Mouse (Mus musculus): ENCODE data around the gene Thnsl2.

DNA sequence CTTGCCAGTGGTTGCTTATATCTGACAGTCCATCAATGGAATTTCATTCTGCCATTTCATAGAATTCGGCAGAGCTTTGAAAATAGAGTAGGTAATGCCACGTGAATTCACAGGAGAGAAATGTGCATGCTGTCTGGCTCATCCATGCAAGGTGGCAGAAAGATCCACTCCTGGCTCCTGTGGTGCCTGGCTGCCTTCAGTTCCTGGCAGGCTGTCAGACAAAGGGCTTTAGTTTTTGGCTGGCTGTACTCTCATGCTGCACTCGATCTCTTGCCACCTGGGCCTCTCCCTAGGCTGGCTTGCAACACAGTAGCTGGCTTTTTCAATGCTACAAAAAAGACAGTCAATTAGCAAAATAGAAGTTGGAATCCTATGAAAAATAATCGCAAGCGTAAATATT is 49.5 kb downstream of the Thnsl2 start:
- TF ChIP-seq CTCF (IDR thresholded peaks at IDR 0.05; ENCODE audit: extremely low read depth, insufficient read depth, insufficient read length, insufficient replicate concordance): no peak
- TF ChIP-seq POLR2A (IDR thresholded peaks at IDR 0.05; ENCODE audit: low read depth, low read length): no peak
